Mouse (Mus musculus): Measurements from ENCODE around the gene Cdh6. TPM values are rescaled to one million over a fixed set of nuclear protein-coding genes. Genes with fewer than 3 reads are reported as not detected.

The Cdh6 gene
- total RNA-seq, 2 experiments from 2014 or later = 2.9 TPM

- DNase-seq (ENCODE audit: low spot score in 2 of 2) = no peak
Observed at GRCm38 (mm10) chr15:13165094-13165885, 8.2 kb downstream of the Cdh6 start.

GRCm38 (mm10) chr15:13155820-13156219 lies 17.7 kb downstream of the Cdh6 start:
- no peak for DNase-seq (ENCODE audit: low spot score in 2 of 2)

GRCm38 (mm10) chr15:13155418-13155817 lies 18.1 kb downstream of the Cdh6 start:
- DNase-seq (ENCODE audit: low spot score in 2 of 2) = no peak

- no peak for DNase-seq (ENCODE audit: low spot score in 2 of 2)
Observed at GRCm38 (mm10) chr15:13141983-13142382, 31.5 kb downstream of the Cdh6 start.

GRCm38 (mm10) chr15:13139662-13140061 lies 33.8 kb downstream of the Cdh6 start:
- no peak for DNase-seq (ENCODE audit: low spot score in 2 of 2)

- peak in 1 of 2 experiments; percentile 18 for DNase-seq (ENCODE audit: low spot score in 2 of 2)
Observed at GRCm38 (mm10) chr15:13137166-13137565, 36.3 kb downstream of the Cdh6 start.

- DNase-seq (ENCODE audit: low spot score in 2 of 2) = no peak
Observed at GRCm38 (mm10) chr15:13134086-13134485, 39.4 kb downstream of the Cdh6 start.

GRCm38 (mm10) chr15:13133370-13133769 lies 40.1 kb downstream of the Cdh6 start:
- DNase-seq (ENCODE audit: low spot score in 2 of 2) = no peak

GRCm38 (mm10) chr15:13132493-13132892 lies 41.0 kb downstream of the Cdh6 start:
- DNase-seq (ENCODE audit: low spot score in 2 of 2) = no peak

GRCm38 (mm10) chr15:13130246-13130645 lies 43.2 kb downstream of the Cdh6 start:
- DNase-seq (ENCODE audit: low spot score in 2 of 2) = no peak

- no peak for DNase-seq (ENCODE audit: low spot score in 2 of 2)
Observed at GRCm38 (mm10) chr15:13100341-13100740, 73.1 kb downstream of the Cdh6 start.

- DNase-seq (ENCODE audit: low spot score in 2 of 2) = no peak
Observed at GRCm38 (mm10) chr15:13097861-13098260, 75.6 kb downstream of the Cdh6 start.

- DNase-seq (ENCODE audit: low spot score in 2 of 2) = no peak
Observed at GRCm38 (mm10) chr15:13095406-13095805, 78.1 kb downstream of the Cdh6 start.

- no peak for DNase-seq (ENCODE audit: low spot score in 2 of 2)
Observed at GRCm38 (mm10) chr15:13094881-13095256, 78.6 kb downstream of the Cdh6 start.

- no peak for DNase-seq (ENCODE audit: low spot score in 2 of 2)
Observed at GRCm38 (mm10) chr15:13093954-13094880, 79.3 kb downstream of the Cdh6 start.

GRCm38 (mm10) chr15:13092064-13092463 lies 81.4 kb downstream of the Cdh6 start:
- DNase-seq (ENCODE audit: low spot score in 2 of 2) = no peak

GRCm38 (mm10) chr15:13088504-13089058 lies 84.9 kb downstream of the Cdh6 start:
- DNase-seq (ENCODE audit: low spot score in 2 of 2) = peak in 1 of 2 experiments; percentile 18

- DNase-seq (ENCODE audit: low spot score in 2 of 2) = no peak
Observed at GRCm38 (mm10) chr15:13084746-13085145, 88.7 kb downstream of the Cdh6 start.

GRCm38 (mm10) chr15:13076908-13077669 lies 96.4 kb downstream of the Cdh6 start:
- DNase-seq (ENCODE audit: low spot score in 2 of 2) = no peak

GRCm38 (mm10) chr15:13074047-13074446 lies 99.4 kb downstream of the Cdh6 start:
- DNase-seq (ENCODE audit: low spot score in 2 of 2) = no peak

- DNase-seq (ENCODE audit: low spot score in 2 of 2) = no peak
Observed at GRCm38 (mm10) chr15:13068213-13068516, 105.3 kb downstream of the Cdh6 start.

All from gastrocnemius, postnatal 4 days (tissue).